Mouse (Mus musculus) midbrain, embryonic 15.5 days (tissue): Measurements from ENCODE around the gene Lingo3. TPM values are rescaled to one million over a fixed set of nuclear protein-coding genes. Genes with fewer than 3 reads are reported as not detected.
"Not testable (repeated sequence)": the region's sequence is repeated elsewhere in the genome, so short reads cannot be mapped to it uniquely, and the experiment has no call there.

Source experiments
- ATAC-seq: fragments of 200-750 bp; cut with Nextera tagmentation; replicated peaks from 2 replicates; pipeline ENCODE4 v1.8.0; 2017; ENCODE audit warnings: moderate TSS enrichment
- H3K27ac ChIP-seq: fragments of 300-500 bp; sonication (generic); 2 replicates; pipeline ENCODE4 v1.5.1; 2015; ENCODE audit warnings: mild to moderate bottlenecking, inconsistent platforms
- H3K27me3 ChIP-seq: fragments of 300-500 bp; sonication (generic); replicated peaks from 2 replicates; pipeline ENCODE4 v1.6.1; 2015; ENCODE audit warnings: inconsistent platforms
- H3K36me3 ChIP-seq: fragments of 300-500 bp; sonication (generic); replicated peaks from 2 replicates; pipeline ENCODE4 v1.6.1; 2015; ENCODE audit warnings: inconsistent platforms
- H3K4me1 ChIP-seq: fragments of 300-500 bp; sonication (generic); 2 replicates; pipeline ENCODE4 v1.6.1; 2015; ENCODE audit warnings: inconsistent platforms
- H3K4me2 ChIP-seq: fragments of 300-500 bp; sonication (generic); 2 replicates; pipeline ENCODE4 v1.6.1; 2015; ENCODE audit warnings: inconsistent platforms, mild to moderate bottlenecking, moderate library complexity
- H3K4me3 ChIP-seq: fragments of 300-500 bp; sonication (generic); 2 replicates; pipeline ENCODE4 v1.5.1; 2015; ENCODE audit warnings: mild to moderate bottlenecking, inconsistent platforms
- H3K9ac ChIP-seq: fragments of 300-500 bp; sonication (generic); 2 replicates; pipeline ENCODE4 v1.6.1; 2015; ENCODE audit warnings: mild to moderate bottlenecking, inconsistent platforms
- H3K9me3 ChIP-seq: fragments of 300-500 bp; sonication (generic); 2 replicates; pipeline ENCODE4 v1.6.1; 2016; ENCODE audit warnings: inconsistent platforms
- WGBS: fragments of 180-500 bp; shearing (Covaris S2); methylation state at CpG from one replicate; pipeline ENCODE4 v1.1.7; 2015; ENCODE audit warnings: mixed read lengths; 5-methylcytosine and 5-hydroxymethylcytosine counted together
- polyA plus RNA-seq: library from polyadenylated mRNA; unstranded; fragments of >200 nt; fragmentation: Nextera tagmentation; extraction: Ambion mirVana; gene quantifications from 2 replicates; pipeline ENCODE4 v1.2.1, GENCODE M21; 2015

Gene Lingo3
- polyA plus RNA-seq, 1 experiment from 2014 or later, result 10.4 TPM

DNA sequence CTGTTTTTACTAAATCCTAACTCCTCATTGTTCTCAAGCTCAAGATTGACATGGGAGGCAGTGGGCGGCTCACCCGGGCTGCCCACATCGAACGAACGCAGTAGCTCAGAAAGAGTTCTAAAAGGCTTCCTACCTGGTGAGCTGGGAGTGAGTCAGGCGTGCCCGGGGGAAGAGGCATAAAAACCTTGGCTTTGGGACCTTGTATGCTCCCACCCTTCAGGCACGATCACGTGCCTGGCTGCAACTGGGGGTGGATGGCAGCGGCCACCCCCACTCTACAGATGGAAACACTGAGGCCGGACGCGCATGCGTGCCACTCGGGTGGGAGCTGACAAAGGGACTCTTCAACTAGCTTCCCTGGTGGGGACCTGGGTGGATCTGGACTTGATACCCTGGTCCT is 1.5 kb downstream of the Lingo3 start:
- ATAC-seq, result no peak
- H3K4me3 ChIP-seq, result no peak overlapping the region
- H3K36me3 ChIP-seq, result no peaks in the 10 kb centered on the region
- H3K9me3 ChIP-seq, result no peaks in the 10 kb centered on the region
- no peak overlapping the region for H3K4me2 ChIP-seq
- H3K4me1 ChIP-seq, result peaks cover 11% of the 10 kb centered on the region
- WGBS, result 84% methylated on average over 15 of the region's 15 CpGs
- H3K9ac ChIP-seq, result no peak overlapping the region
- H3K27ac ChIP-seq, result no peak overlapping the region
- H3K27me3 ChIP-seq, result peaks cover 29% of the 10 kb centered on the region

DNA sequence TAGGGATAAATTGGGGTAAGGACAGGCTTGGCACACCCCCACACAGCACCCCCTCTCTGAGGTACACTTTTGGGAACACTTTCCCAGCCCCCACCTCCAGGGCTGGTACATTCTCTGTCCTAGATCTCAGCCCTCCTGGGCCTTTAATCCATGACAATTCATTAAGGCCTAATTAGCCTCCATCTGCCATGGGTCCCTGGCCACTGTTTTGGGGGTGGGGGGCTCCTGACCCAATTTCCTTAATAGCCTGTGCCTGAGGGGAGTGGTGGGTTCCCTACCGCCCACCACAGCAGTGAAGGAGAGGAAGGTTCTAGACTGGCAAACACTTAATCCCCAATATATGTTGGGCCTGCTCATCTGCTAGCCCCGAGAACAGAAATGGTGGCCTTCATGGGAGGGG is 2.2 kb downstream of the Lingo3 start:
- no peak for ATAC-seq
- WGBS, result 79% methylated on average over 2 of the region's 2 CpGs
- H3K27ac ChIP-seq, result no peak overlapping the region

DNA sequence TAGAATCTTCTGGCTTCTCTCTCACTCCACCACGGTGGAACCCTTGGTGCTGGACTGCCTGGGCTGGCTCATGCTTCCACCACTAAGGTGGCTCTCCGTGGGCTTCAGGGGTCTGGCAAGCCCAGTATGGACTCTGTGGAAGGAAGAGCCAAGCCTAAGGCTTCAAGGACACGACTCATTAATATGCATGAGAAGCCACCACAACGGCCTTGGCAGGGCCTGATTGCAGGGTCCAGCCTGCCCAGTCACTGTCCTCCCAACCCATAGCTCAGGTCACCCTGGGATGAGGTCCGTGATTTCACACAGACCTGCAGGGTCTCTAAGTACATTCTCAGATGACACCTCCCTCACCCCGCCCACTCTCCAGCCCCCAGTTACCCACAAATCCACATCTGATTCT is 4.0 kb downstream of the Lingo3 start:
- 56% methylated on average over 6 of the region's 6 CpGs for whole genome bisulfite sequencing
- Histone ChIP-seq H3K4me1 (peaks cover 17% of the 10 kb centered on the region), H3K27me3 (peaks cover 38% of the 10 kb centered on the region), H3K9me3 (no peaks in the 10 kb centered on the region), H3K9ac (no peak overlapping the region), H3K36me3 (no peaks in the 10 kb centered on the region), H3K27ac (no peak overlapping the region), H3K4me2 (no peak overlapping the region), H3K4me3 (no peak overlapping the region)
- no peak for ATAC-seq

More for the DNA sequence above, 2.2 kb downstream of the Lingo3 start:
- peaks cover 11% of the 10 kb centered on the region for H3K4me1 ChIP-seq
- no peak overlapping the region for H3K4me3 ChIP-seq
- no peaks in the 10 kb centered on the region for H3K36me3 ChIP-seq
- H3K27me3 ChIP-seq, result peaks cover 32% of the 10 kb centered on the region
- H3K4me2 ChIP-seq, result no peak overlapping the region
- H3K9ac ChIP-seq, result no peak overlapping the region
- H3K9me3 ChIP-seq, result no peaks in the 10 kb centered on the region

DNA sequence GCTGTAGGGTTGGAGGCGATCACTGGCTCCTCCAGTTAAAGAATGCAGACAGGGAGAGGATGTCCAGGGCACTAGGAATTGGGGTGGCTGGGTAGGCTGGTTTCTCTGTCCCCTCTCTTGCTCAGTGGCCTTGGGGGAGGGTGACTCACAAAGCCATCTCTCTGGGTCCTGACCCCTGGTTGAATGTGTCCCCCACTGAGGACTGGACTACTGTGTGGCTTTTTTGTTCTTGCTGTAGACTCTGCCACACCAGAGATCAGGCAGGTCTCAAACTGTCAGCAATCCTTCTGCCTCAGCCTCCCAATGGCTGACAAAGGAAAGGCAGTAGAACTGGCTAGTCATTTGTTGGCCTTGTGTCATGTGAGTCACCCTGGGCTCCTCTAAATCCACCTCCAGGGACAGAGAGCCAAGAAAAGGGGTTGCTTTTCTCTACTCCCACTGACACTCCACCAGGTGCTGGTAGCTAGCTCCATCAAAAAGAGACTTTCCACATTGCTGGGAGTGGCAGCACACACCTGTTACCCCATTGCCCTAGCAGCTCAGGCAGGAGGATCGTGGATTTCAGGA is 5.4 kb downstream of the Lingo3 start:
- H3K27me3 ChIP-seq, result peaks cover 34% of the 10 kb centered on the region
- H3K4me1 ChIP-seq, result peaks cover 10% of the 10 kb centered on the region; the same call in 1 of the 2 replicates
- no peaks in the 10 kb centered on the region for H3K36me3 ChIP-seq
- no peak for ATAC-seq
- WGBS, result 65% methylated on average over 2 of the region's 2 CpGs
- no peaks in the 10 kb centered on the region for H3K9me3 ChIP-seq
- H3K4me3 ChIP-seq, result no peak overlapping the region
- no peak overlapping the region for H3K4me2 ChIP-seq
- no peak overlapping the region for H3K9ac ChIP-seq
- H3K27ac ChIP-seq, result no peak overlapping the region

DNA sequence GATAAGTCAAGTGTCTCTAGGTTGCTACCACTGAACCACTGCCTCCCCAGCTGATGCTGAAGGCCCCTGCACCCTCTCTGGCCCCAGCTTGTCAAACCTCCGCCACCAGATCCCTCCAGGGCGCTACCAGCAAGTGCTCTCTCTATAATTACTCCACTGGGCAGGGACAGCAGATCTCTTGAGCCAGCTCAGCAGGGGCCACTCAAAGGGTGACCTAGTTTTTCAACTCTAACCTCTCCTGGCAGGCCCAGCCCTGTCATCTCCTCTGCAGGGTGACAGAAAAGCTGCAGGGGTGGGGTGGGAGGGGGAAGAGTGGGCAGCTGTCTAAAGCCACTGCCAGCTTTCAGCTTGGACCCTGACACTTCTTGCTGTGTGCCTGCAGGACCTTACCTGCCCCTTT is 6.0 kb downstream of the Lingo3 start:
- ATAC-seq, result no peak
- H3K27ac ChIP-seq, result no peak overlapping the region
- H3K27me3 ChIP-seq, result peaks cover 28% of the 10 kb centered on the region
- no peak overlapping the region for H3K4me3 ChIP-seq
- no peak overlapping the region for H3K9ac ChIP-seq
- H3K4me1 ChIP-seq, result peaks cover 6% of the 10 kb centered on the region; the same call in 1 of the 2 replicates
- no peaks in the 10 kb centered on the region for H3K9me3 ChIP-seq
- no peak overlapping the region for H3K4me2 ChIP-seq
- H3K36me3 ChIP-seq, result no peaks in the 10 kb centered on the region
- WGBS, result 19% methylated on average over 2 of the region's 2 CpGs

GRCm38 (mm10) chr10:80836949-80837379 is 6.9 kb downstream of the Lingo3 start:
- H3K4me1 ChIP-seq, result peaks cover 6% of the 10 kb centered on the region; the same call in 1 of the 2 replicates
- no peak overlapping the region for H3K27ac ChIP-seq
- no peak overlapping the region for H3K4me2 ChIP-seq
- 44% methylated on average over 7 of the region's 7 CpGs for WGBS
- no peak overlapping the region for H3K9ac ChIP-seq
- H3K27me3 ChIP-seq, result peaks cover 24% of the 10 kb centered on the region
- H3K9me3 ChIP-seq, result no peaks in the 10 kb centered on the region
- H3K4me3 ChIP-seq, result no peak overlapping the region
- no peaks in the 10 kb centered on the region for H3K36me3 ChIP-seq
- no peak for ATAC-seq

GRCm38 (mm10) chr10:80835617-80836016 is 8.2 kb downstream of the Lingo3 start:
- ATAC-seq, result 0 out of 2 replicates have a peak, but pooled peaks have one; percentile 22
- H3K4me2 ChIP-seq, result peak overlapping the region; percentile 21
- H3K9me3 ChIP-seq, result no peaks in the 10 kb centered on the region
- H3K4me3 ChIP-seq, result 0 out of 2 replicates have a peak overlapping the region, but pooled peaks have one; percentile 4
- no peak overlapping the region for H3K27ac ChIP-seq
- H3K36me3 ChIP-seq, result peaks cover 1% of the 10 kb centered on the region; the same call in 1 of the 2 replicates
- H3K4me1 ChIP-seq, result peaks cover 6% of the 10 kb centered on the region; the same call in 1 of the 2 replicates
- H3K27me3 ChIP-seq, result peaks cover 24% of the 10 kb centered on the region
- WGBS, result 53% methylated on average over 30 of the region's 30 CpGs
- H3K9ac ChIP-seq, result 0 out of 2 replicates have a peak overlapping the region, but pooled peaks have one; percentile 12

DNA sequence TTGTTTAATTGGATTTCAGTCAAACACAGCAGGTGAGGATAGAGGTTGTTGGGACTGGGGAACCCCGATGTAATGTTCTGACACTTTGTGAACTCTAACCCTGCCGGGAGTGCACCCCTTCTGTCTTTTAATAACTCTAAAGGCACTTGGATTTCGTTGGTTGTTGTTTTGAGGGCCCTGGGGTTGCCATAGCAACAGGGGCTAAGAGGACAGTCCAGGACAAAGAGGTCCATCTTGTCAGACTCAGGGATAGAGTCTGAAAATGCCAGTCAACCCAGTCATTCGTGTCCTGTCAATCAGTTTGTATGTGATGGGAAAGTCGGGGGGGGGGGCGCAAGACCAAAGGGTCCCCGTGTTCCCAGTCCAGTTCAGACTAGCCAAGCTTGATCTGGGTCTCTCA is 11.0 kb downstream of the Lingo3 start:
- peaks cover 17% of the 10 kb centered on the region; the same call in 1 of the 2 replicates for H3K36me3 ChIP-seq
- H3K4me1 ChIP-seq, result peaks cover 26% of the 10 kb centered on the region
- H3K4me3 ChIP-seq, result no peak overlapping the region
- ATAC-seq, result no peak
- no peak overlapping the region for H3K27ac ChIP-seq
- 31% methylated on average over 7 of the region's 7 CpGs for WGBS
- H3K9me3 ChIP-seq, result no peaks in the 10 kb centered on the region
- H3K4me2 ChIP-seq, result no peak overlapping the region
- H3K27me3 ChIP-seq, result peaks cover 24% of the 10 kb centered on the region
- H3K9ac ChIP-seq, result no peak overlapping the region

DNA sequence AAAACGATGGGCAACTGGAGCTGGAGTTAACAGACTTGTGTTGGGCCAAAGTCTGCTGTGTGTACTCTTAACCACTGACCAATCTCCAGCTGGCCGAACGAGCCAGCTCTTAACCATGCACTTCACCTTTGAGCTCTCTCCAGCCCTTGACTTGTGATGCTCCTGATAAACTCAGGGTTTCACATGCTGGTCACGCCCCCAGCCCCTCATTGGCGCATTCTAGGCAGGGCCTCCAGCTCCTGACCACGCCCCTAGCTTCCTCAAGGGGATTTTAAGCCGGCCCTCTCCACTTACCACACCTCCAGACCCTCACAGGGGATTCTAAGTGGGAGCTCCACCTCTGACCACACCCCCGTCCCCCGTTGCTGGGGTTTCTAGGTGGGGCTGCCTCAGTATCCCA is 12.7 kb downstream of the Lingo3 start:
- ATAC-seq, result no peak
- 3% methylated on average over 9 of the region's 9 CpGs for WGBS
- Histone ChIP-seq H3K4me3 (no peak overlapping the region), H3K36me3 (peaks cover 17% of the 10 kb centered on the region; the same call in 1 of the 2 replicates), H3K27me3 (peaks cover 20% of the 10 kb centered on the region), H3K9ac (no peak overlapping the region), H3K4me2 (no peak overlapping the region), H3K27ac (no peak overlapping the region), H3K9me3 (no peaks in the 10 kb centered on the region), H3K4me1 (peaks cover 31% of the 10 kb centered on the region)

- Histone ChIP-seq H3K27me3 (peaks cover 5% of the 10 kb centered on the region), H3K9me3 (no peaks in the 10 kb centered on the region), H3K36me3 (peaks cover 17% of the 10 kb centered on the region; the same call in 1 of the 2 replicates), H3K4me1 (peaks cover 25% of the 10 kb centered on the region), H3K4me3 (no peak overlapping the region), H3K4me2 (no peak overlapping the region), H3K27ac (no peak overlapping the region), H3K9ac (no peak overlapping the region)
- WGBS, result 64% methylated on average over 1 of the region's 1 CpGs
- no peak for ATAC-seq
These were observed 14.2 kb downstream of the Lingo3 start for GRCm38 (mm10) chr10:80829359-80830278.

- not testable (repeated sequence) for H3K9ac ChIP-seq, H3K27ac ChIP-seq, H3K27me3 ChIP-seq, H3K9me3 ChIP-seq, ATAC-seq
- peaks cover 25% of the 10 kb centered on the region for H3K4me1 ChIP-seq
- H3K4me3 ChIP-seq, result peak overlapping the region; percentile 94; the same call in 1 of the 2 replicates
- H3K36me3 ChIP-seq, result peaks cover 17% of the 10 kb centered on the region; the same call in 1 of the 2 replicates
- 91% methylated on average over 9 of the region's 9 CpGs for WGBS
- H3K4me2 ChIP-seq, result peak overlapping the region; percentile 71
These were observed 15.3 kb downstream of the Lingo3 start for GRCm38 (mm10) chr10:80828587-80828986.

DNA sequence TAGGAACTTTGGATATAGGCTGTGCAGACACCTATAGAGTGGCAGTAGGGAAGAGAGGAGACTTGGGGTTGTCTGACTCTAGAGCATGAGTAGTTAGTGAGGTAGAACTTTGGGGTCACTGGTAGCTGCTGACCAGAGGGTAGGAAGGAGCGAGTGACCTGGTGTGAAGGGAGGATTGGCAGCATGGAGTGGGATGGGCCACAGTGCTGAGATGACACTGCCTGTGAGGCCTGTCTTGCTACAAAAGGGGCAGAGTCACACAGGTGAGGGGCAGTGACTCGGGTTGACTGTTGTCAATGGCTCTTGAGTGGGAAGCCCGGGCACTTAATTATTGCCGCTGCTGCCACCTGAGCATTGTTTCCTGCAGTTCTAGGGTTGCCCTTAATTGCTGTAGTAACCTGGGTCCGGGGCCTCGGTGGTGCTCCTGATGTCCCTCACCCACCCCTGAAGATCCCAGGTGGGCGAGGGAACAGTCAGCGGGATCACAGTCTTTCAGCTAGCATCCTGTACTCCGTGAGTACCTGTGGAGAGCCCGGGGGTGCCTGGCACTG is 15.9 kb downstream of the Lingo3 start:
- Histone ChIP-seq H3K4me1 (peaks cover 25% of the 10 kb centered on the region), H3K4me3 (peak overlapping the region; percentile 94), H3K36me3 (peaks cover 17% of the 10 kb centered on the region; the same call in 1 of the 2 replicates), H3K4me2 (peak overlapping the region; percentile 71), H3K9me3 (no peaks in the 10 kb centered on the region), H3K27me3 (no peaks in the 10 kb centered on the region), H3K9ac (peak overlapping the region; percentile 88), H3K27ac (no peak overlapping the region)
- 83% methylated on average over 10 of the region's 10 CpGs for WGBS
- ATAC-seq, result no peak
